Comparison of ENCODE assay signal across 23 mouse cellular contexts in the genomic region with DNA sequence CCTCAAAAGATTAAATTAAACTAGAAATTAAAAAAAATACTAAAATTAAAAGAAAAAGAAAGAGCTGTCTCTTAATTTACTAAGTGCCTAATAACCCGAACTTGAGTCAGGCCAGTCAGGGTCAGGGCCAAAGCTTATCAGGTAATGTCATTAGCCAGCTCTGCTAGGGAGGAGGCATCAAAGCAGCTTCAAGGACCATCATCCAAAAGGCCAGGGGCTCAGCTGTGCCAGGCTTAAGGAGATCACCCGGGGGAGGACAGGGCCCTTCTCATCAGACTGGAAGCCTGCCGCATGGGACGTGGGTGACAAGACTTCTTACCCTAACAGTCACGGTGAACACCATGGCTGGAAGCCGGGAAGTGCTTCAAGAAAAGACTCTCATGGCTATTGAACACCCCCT. TPM values are rescaled to one million over a fixed set of nuclear protein-coding genes. Genes with fewer than 3 reads are reported as not detected.
A peak's percentile ranks its signal among the peaks of the same experiment; 100 is the strongest.
DNase-seq lines count a peak whose midpoint lies in the region; ATAC-seq and TF ChIP-seq lines count a peak whose summit lies in the region.
"Had no signal": no experiment of that assay in that cellular context is flagged by ENCODE, and none has a peak within 500 bp of the region (broad histone marks: within the 10 kb centered on the region; RNA-seq: fewer than 3 reads in every experiment).

No protein-coding gene starts in this region.

- H3K27ac ChIP-seq in heart, adult 2 months: peak overlapping the region; percentile 98
- no peak overlapping the region for H3K27ac ChIP-seq in heart, embryonic 10.5 days
- H3K27ac ChIP-seq: embryonic facial prominence, embryonic 10.5 days; forebrain, embryonic 13.5 days; hindbrain, embryonic 12.5 days had no signal

- peak; percentile 9 for DNase-seq in cerebellum, adult 9-10 months
- no peak for DNase-seq in cerebellum, adult 8-10 months
- no peak for DNase-seq in heart, adult 2 months
- no peak for DNase-seq in heart, embryonic 10.5 days (ENCODE audit: low spot score)
- peak; percentile 54 for DNase-seq in adrenal gland, postnatal 10 days
- no peak for DNase-seq in thymus, postnatal 4 days
- DNase-seq: cerebellum, adult 18-20 months; forebrain, postnatal 0 days; gastrocnemius, postnatal 10 days; heart, postnatal 10 days; heart, postnatal 4 days; kidney, adult 11 months had no signal

- H3K4me1 ChIP-seq in heart, adult 2 months (ENCODE audit: control insufficient read depth, insufficient read depth, low read length): peaks cover 5% of the 10 kb centered on the region
- H3K4me1 ChIP-seq in heart, embryonic 10.5 days: peaks cover 58% of the 10 kb centered on the region

- 55% methylated on average over 6 of the region's 6 CpGs for WGBS in heart, adult 2 months
- WGBS in heart, embryonic 10.5 days: 68% methylated on average over 6 of the region's 6 CpGs

- H3K79me2 ChIP-seq in heart, adult 2 months (replicated peaks; ENCODE audit: control insufficient read depth, insufficient read depth, low read length): 0 out of 2 replicates have a peak, but pooled peaks cover 1% of the 10 kb centered on the region

- no peak for TF ChIP-seq CTCF in heart, adult 2 months (IDR thresholded peaks at IDR 0.05)

- peaks cover 8% of the 10 kb centered on the region for H3K36me3 ChIP-seq in heart, adult 2 months (ENCODE audit: control insufficient read depth, insufficient read depth, low read length)
- peaks cover 28% of the 10 kb centered on the region for H3K36me3 ChIP-seq in heart, embryonic 10.5 days

- no peaks in the 10 kb centered on the region for H3K27me3 ChIP-seq in heart, adult 2 months (ENCODE audit: control insufficient read depth, insufficient read depth, low read length)
- no peaks in the 10 kb centered on the region for H3K27me3 ChIP-seq in heart, embryonic 10.5 days (ENCODE audit: insufficient read depth, poor library complexity, severe bottlenecking)
- H3K27me3 ChIP-seq: CH12.LX; forebrain, embryonic 13.5 days; hindbrain, embryonic 12.5 days; Patski had no signal

- H3K9me3 ChIP-seq in heart, embryonic 10.5 days: no peaks in the 10 kb centered on the region
- H3K9me3 ChIP-seq: embryonic facial prominence, embryonic 10.5 days; forebrain, embryonic 13.5 days; hindbrain, embryonic 12.5 days had no signal

- TF ChIP-seq EP300 in heart, adult 2 months (IDR thresholded peaks at IDR 0.05; ENCODE audit: insufficient read depth, low read depth, low read length): no peak

- no peak overlapping the region for H3K4me3 ChIP-seq in heart, adult 2 months
- no peak overlapping the region for H3K4me3 ChIP-seq in heart, embryonic 10.5 days
- H3K4me3 ChIP-seq: embryonic facial prominence, embryonic 10.5 days; forebrain, embryonic 13.5 days; hindbrain, embryonic 12.5 days had no signal

- intact Hi-C loops in heart, adult 2 months (cut with DNase I): no loop called here

- no peak for ATAC-seq in inflammation-experienced regulatory T-cells, adult 6 months
- ATAC-seq: activated CD4-positive, CD25-positive, alpha-beta regulatory T cell, adult 4 months; forebrain, embryonic 13.5 days; forebrain, postnatal 0 days; hindbrain, embryonic 16.5 days; Patski had no signal

- H3K9ac ChIP-seq in heart, adult 2 months (ENCODE audit: low read depth, low read length): no peak overlapping the region
- H3K9ac ChIP-seq: forebrain, embryonic 13.5 days; forebrain, postnatal 0 days; hindbrain, embryonic 12.5 days had no signal

- TF ChIP-seq POLR2A in heart, adult 2 months (IDR thresholded peaks at IDR 0.05; ENCODE audit: insufficient read depth, low read depth, low read length): no peak

RNA-seq across cellular contexts. Expression of a gene that starts 4.8 kb away (rescaled TPM):
- total RNA-seq in heart, adult 2 months (2021): 100 to 1,000 TPM; 196 to 223 TPM
- 93.8 and 139 TPM in 2 replicates for polyA plus RNA-seq in heart, adult 2 months (2012; rRNA removed)
- polyA plus RNA-seq in heart, embryonic 10.5 days (2016; fragmentation: Nextera tagmentation; extraction: Ambion mirVana): 13.0 and 19.2 TPM in 2 replicates
- total RNA-seq in adrenal gland, postnatal 10 days (2021): 10 to 100 TPM; 76.9 to 91.9 TPM
- polyA plus RNA-seq in inflammation-experienced regulatory T-cells, adult 6 months (2017; shearing (Covaris generic)): 1 to 10 TPM; 1.3 to 3.0 (median 2.2) TPM

RNA-seq across cellular contexts. Expression of a gene that starts 24.5 kb away (rescaled TPM):
- total RNA-seq in heart, adult 2 months (2021): not detected
- polyA plus RNA-seq in heart, adult 2 months (2012; rRNA removed): not detected in 2 replicates
- polyA plus RNA-seq in heart, embryonic 10.5 days (2016; fragmentation: Nextera tagmentation; extraction: Ambion mirVana): 0.20 TPM in 1 of 2 replicates, not detected in the other
- not detected for total RNA-seq in adrenal gland, postnatal 10 days (2021)
- not detected for polyA plus RNA-seq in inflammation-experienced regulatory T-cells, adult 6 months (2017; shearing (Covaris generic))
- total RNA-seq: CH12.LX; gastrocnemius, postnatal 10 days; gastrocnemius, postnatal 4 days; heart, postnatal 10 days; heart, postnatal 4 days had no signal
- polyA plus RNA-seq: activated CD4-positive, CD25-positive, alpha-beta regulatory T cell, adult 4 months; embryonic facial prominence, embryonic 10.5 days; forebrain, embryonic 13.5 days; heart, embryonic 14.5 days; hindbrain, embryonic 12.5 days; Patski had no signal

RNA-seq across cellular contexts. Expression of a gene that starts 29.3 kb away (rescaled TPM):
- total RNA-seq in heart, adult 2 months (2021): not detected
- 0.23 and 0.25 TPM in 2 replicates for polyA plus RNA-seq in heart, adult 2 months (2012; rRNA removed)
- 0.21 and 1.1 TPM in 2 replicates for polyA plus RNA-seq in heart, embryonic 10.5 days (2016; fragmentation: Nextera tagmentation; extraction: Ambion mirVana)
- 1 to 10 TPM; 3.4 to 4.3 TPM for total RNA-seq in adrenal gland, postnatal 10 days (2021)
- under 1 TPM in 1 of 3 experiments, not detected in 2; 0.39 TPM for polyA plus RNA-seq in inflammation-experienced regulatory T-cells, adult 6 months (2017; shearing (Covaris generic))
- total RNA-seq: CH12.LX; gastrocnemius, postnatal 4 days; heart, postnatal 10 days; heart, postnatal 4 days had no signal
- polyA plus RNA-seq: activated CD4-positive, CD25-positive, alpha-beta regulatory T cell, adult 4 months had no signal

RNA-seq across cellular contexts. Expression of a gene that starts 39.0 kb away (rescaled TPM):
- total RNA-seq in heart, adult 2 months (2021): not detected
- 0.03 TPM in 1 of 2 replicates, not detected in the other for polyA plus RNA-seq in heart, adult 2 months (2012; rRNA removed)
- polyA plus RNA-seq in heart, embryonic 10.5 days (2016; fragmentation: Nextera tagmentation; extraction: Ambion mirVana): 0.02 and 4.4 TPM in 2 replicates
- total RNA-seq in adrenal gland, postnatal 10 days (2021): 10 to 100 TPM; 11.8 to 51.8 TPM
- polyA plus RNA-seq in inflammation-experienced regulatory T-cells, adult 6 months (2017; shearing (Covaris generic)): not detected
- total RNA-seq: CH12.LX; forebrain, postnatal 0 days; heart, postnatal 10 days; heart, postnatal 4 days had no signal
- polyA plus RNA-seq: activated CD4-positive, CD25-positive, alpha-beta regulatory T cell, adult 4 months; embryonic facial prominence, embryonic 10.5 days; embryonic facial prominence, embryonic 14.5 days; forebrain, embryonic 13.5 days; forebrain, postnatal 0 days; heart, embryonic 14.5 days; hindbrain, embryonic 12.5 days; hindbrain, embryonic 16.5 days had no signal

RNA-seq across cellular contexts. Expression of a gene that starts 43.1 kb away (rescaled TPM):
- total RNA-seq in heart, adult 2 months (2021): 10 to 100 TPM; 19.6 to 21.2 TPM
- 9.7 and 16.4 TPM in 2 replicates for polyA plus RNA-seq in heart, adult 2 months (2012; rRNA removed)
- 65.0 and 74.3 TPM in 2 replicates for polyA plus RNA-seq in heart, embryonic 10.5 days (2016; fragmentation: Nextera tagmentation; extraction: Ambion mirVana)
- total RNA-seq in adrenal gland, postnatal 10 days (2021): 10 to 100 TPM; 34.6 to 34.8 TPM
- 100 to 1,000 TPM; 120 to 137 (median 126) TPM for polyA plus RNA-seq in inflammation-experienced regulatory T-cells, adult 6 months (2017; shearing (Covaris generic))

Comparison
In these comparisons a context has a peak if more than half of its experiments do, and no peak if none do; other contexts are left out.
1. DNase-seq: peak in cerebellum, adult 9-10 months (single experiment) and adrenal gland, postnatal 10 days (single experiment); none in cerebellum, adult 8-10 months (single experiment), heart, adult 2 months (0 of 2), heart, embryonic 10.5 days (single experiment) and thymus, postnatal 4 days (single experiment).